Mouse (Mus musculus): ENCODE measurements at regions not wholly inside any gene's neighbourhood (a gene's known extent, or its start where the extent isn't known, plus 50 kb on each side); places are given as distances from the start of the nearest gene placed in this dataset.

DNA sequence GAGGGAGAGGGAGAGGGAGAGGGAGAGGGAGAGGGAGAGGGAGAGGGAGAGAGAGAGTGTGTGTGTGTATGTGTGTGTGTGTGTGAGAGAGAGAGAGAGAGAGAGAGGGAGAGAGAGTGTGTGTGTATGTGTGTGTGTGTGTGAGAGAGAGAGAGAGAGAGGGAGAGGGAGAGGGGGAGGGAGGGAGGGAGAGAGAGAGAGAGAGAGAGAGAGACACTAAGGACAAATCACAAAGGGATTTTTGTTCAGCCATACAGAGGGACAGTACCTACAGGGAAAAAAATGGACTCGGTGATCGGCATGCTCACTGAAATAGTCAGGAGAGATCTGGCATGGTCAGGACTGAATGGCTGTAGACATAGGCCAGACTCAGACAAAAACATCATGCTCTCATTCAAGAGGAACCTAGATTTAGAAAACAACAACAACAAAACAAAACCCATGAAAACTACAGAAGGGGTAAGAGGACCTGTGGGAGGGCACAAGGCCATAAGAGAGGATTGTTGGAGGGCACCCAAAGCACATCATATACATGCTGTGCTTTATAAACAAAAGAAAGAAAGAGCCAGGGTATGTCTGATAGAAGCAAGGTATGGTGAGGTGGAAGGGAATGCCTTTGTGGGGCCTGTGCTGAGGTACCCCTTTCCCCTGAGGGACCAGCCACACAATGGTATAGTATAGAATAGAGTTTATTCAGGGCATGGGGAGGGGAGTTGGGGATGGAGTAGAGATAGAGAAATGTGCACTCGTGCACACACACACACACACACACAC, 127.0 kb upstream of the Med14 start:
- TF ChIP-seq CTCF (IDR thresholded peaks at IDR 0.05; ENCODE audit: borderline replicate concordance, insufficient read depth, low read depth, low read length) (no peak), POLR2A (IDR thresholded peaks at IDR 0.05; ENCODE audit: borderline replicate concordance, insufficient read depth, low read length) (no peak)
